Mouse (Mus musculus) lung, postnatal 0 days (tissue): ENCODE data around the gene Ankrd23. TPM values are rescaled to one million over a fixed set of nuclear protein-coding genes. Genes with fewer than 3 reads are reported as not detected.

Source experiments
- ATAC-seq: fragments of 200-750 bp; cut with Nextera tagmentation; 2 replicates; pipeline ENCODE4 v1.8.0; 2017; ENCODE audit warnings: moderate library complexity
- DNase-seq: peaks from one replicate; pipeline ENCODE4 v3.0.0-alpha.2; 2016; ENCODE audit warnings: low spot score
- H3K27ac ChIP-seq: fragments of 300-500 bp; sonication (generic); 2 replicates; pipeline ENCODE4 v1.5.1; 2014; ENCODE audit warnings: antibody characterized with exemption, mild to moderate bottlenecking, low read length, mixed read lengths
- H3K27me3 ChIP-seq: fragments of 300-500 bp; sonication (generic); replicated peaks from 2 replicates; pipeline ENCODE4 v1.6.1; 2014; ENCODE audit warnings: low read length, mixed read lengths; ENCODE audit not compliant: insufficient read depth
- H3K36me3 ChIP-seq: fragments of 300-500 bp; sonication (generic); 2 replicates; pipeline ENCODE4 v1.6.1; 2014; ENCODE audit warnings: low read length, mixed read lengths; ENCODE audit not compliant: insufficient read depth
- H3K4me1 ChIP-seq: fragments of 300-500 bp; sonication (generic); 2 replicates; pipeline ENCODE4 v1.6.1; 2014; ENCODE audit warnings: antibody characterized with exemption, low read depth, low read length, mixed read lengths; ENCODE audit not compliant: insufficient read depth
- H3K4me2 ChIP-seq: fragments of 300-500 bp; sonication (generic); replicated peaks from 2 replicates; pipeline ENCODE4 v1.6.1; 2014; ENCODE audit warnings: low read depth, mild to moderate bottlenecking, low read length, moderate library complexity, mixed read lengths
- H3K4me3 ChIP-seq: fragments of 300-500 bp; sonication (generic); 2 replicates; pipeline ENCODE4 v1.5.1; 2014; ENCODE audit warnings: low read depth, low read length
- H3K9ac ChIP-seq: fragments of 300-500 bp; sonication (generic); replicated peaks from 2 replicates; pipeline ENCODE4 v1.6.1; 2014; ENCODE audit warnings: low read depth, mild to moderate bottlenecking
- H3K9me3 ChIP-seq: fragments of 300-500 bp; sonication (generic); 2 replicates; pipeline ENCODE4 v1.6.1; 2016; ENCODE audit warnings: low read length, mixed read lengths
- CTCF ChIP-seq: IDR thresholded peaks from 2 replicates; pipeline ENCODE4 v1.5.1; 2016; ENCODE audit warnings: antibody characterized with exemption, mild to moderate bottlenecking
- EP300 ChIP-seq: IDR thresholded peaks from 2 replicates; pipeline ENCODE4 v1.6.1; 2016; ENCODE audit warnings: antibody characterized with exemption, mild to moderate bottlenecking, control low read depth
- WGBS: fragments of 180-500 bp; shearing (Covaris S2); extraction: QIAGEN DNeasy Blood & Tissue Kit; methylation state at CpG from one replicate; pipeline ENCODE4 v1.1.7; 2014; 5-methylcytosine and 5-hydroxymethylcytosine counted together
- polyA plus RNA-seq: library from polyadenylated mRNA; unstranded; fragments of >200 nt; fragmentation: Nextera tagmentation; extraction: Ambion mirVana; gene quantifications from 2 replicates; pipeline ENCODE4 v1.2.1, GENCODE M21; 2015

Gene Ankrd23
- polyA plus RNA-seq, 1 experiment from 2014 or later, result 6.2 TPM

DNA sequence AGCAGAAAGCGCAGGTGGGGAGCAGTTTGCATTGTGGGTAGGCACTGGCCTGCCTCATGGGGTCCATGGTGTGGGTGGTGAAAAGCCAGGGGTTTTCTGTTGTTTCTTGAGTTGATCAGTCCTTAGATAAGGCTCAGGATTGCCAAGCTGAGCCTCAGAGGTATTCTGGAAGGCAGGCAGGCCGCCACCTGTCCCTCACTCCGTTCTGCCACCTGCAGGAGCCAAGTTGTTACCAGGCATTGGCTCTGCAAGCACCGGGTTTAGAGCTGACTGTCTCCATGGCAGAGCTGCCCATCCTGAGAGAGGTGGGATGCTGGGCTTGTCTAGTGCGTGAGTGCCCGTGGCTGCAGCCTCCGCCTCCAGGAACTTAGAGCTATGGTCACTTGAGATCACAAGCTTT lies 14.5 kb downstream of the Ankrd23 start:
- no peak for DNase-seq
- no peak for ATAC-seq
- TF ChIP-seq EP300 (no peak), CTCF (no peak)
- Histone ChIP-seq H3K27ac (no peak overlapping the region), H3K36me3 (peaks cover 47% of the 10 kb centered on the region), H3K9me3 (no peaks in the 10 kb centered on the region), H3K27me3 (no peaks in the 10 kb centered on the region), H3K4me2 (no peak overlapping the region), H3K4me3 (no peak overlapping the region), H3K4me1 (no peaks in the 10 kb centered on the region), H3K9ac (no peak overlapping the region)
- 92% methylated on average over 7 of the region's 7 CpGs for WGBS

DNA sequence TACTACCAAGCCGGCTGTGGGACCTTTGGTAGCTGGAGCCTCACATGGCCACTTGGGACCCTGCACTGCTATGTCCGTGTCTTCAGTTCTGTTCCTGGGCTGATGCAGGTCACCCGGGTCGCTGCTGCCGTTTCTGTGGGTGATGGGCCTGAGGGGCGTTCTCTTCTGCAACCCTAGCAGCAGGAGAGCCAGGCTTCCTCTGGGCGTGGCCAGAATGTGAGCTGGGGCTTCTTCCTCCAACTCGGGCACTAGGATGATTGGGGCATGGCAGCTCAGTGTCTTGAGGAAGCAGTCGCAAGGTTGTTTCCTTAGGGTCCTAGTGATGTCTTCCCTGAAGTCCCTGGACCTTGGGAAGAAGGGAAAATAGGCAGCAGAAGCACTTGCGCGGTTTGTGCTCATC lies 17.1 kb downstream of the Ankrd23 start:
- no peaks in the 10 kb centered on the region for H3K27me3 ChIP-seq
- H3K27ac ChIP-seq, result no peak overlapping the region
- TF ChIP-seq EP300, result no peak
- TF ChIP-seq CTCF, result no peak
- H3K4me3 ChIP-seq, result no peak overlapping the region
- ATAC-seq, result no peak
- H3K4me2 ChIP-seq, result no peak overlapping the region
- H3K36me3 ChIP-seq, result peaks cover 36% of the 10 kb centered on the region
- no peaks in the 10 kb centered on the region for H3K9me3 ChIP-seq
- 68% methylated on average over 11 of the region's 11 CpGs for WGBS
- no peak for DNase-seq
- H3K4me1 ChIP-seq, result 0 out of 2 replicates have a peak, but pooled peaks cover under 1% of the 10 kb centered on the region
- no peak overlapping the region for H3K9ac ChIP-seq

DNA sequence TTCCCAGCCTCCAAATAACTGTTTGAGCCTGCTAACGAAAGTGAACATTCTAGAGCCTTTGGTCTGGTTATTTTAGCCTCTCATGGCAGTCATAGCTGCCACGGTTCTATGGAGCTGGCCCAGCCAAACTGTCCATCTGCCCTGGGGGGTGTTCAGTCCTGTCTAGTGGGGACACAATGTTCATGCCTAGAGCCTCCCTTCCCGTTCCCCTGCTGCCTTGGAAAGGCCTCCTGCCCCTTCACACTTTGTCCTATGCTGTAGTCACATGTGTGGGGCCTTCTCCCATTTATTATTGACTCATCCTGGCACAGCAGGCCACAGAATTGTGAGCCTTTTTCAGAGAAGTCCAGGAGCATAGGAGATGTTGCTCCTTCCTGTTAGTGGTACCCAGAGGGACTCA lies 18.4 kb downstream of the Ankrd23 start:
- Histone ChIP-seq H3K4me2 (no peak overlapping the region), H3K36me3 (peaks cover 31% of the 10 kb centered on the region), H3K27me3 (no peaks in the 10 kb centered on the region), H3K9ac (no peak overlapping the region), H3K4me1 (peaks cover 10% of the 10 kb centered on the region; the same call in 1 of the 2 replicates), H3K4me3 (no peak overlapping the region), H3K9me3 (no peaks in the 10 kb centered on the region), H3K27ac (no peak overlapping the region)
- ATAC-seq (no peak), DNase-seq (no peak)
- no peak for TF ChIP-seq CTCF
- no peak for TF ChIP-seq EP300
- WGBS, result 78% methylated on average over 3 of the region's 3 CpGs

DNA sequence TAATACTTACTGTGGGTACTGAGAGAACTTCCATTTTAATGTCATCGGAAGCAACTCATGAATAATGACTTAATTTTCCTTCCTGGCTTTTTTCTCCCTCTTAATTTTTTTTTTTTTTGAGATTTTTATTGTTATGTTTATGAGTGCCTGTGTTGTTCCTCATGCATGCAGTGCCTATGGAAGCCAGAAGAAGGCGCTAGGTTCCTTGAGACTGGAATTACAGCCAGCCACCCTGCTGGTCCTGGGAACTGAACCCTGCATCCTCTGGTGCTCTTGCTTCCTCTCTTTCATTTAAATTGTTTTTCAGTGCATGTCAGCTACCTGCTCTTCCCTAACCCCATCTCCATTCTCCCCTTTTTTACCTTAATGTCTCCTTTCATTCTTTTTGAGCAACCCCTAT lies 23.0 kb downstream of the Ankrd23 start:
- H3K27ac ChIP-seq, result no peak overlapping the region
- WGBS, result 58% methylated on average over 2 of the region's 2 CpGs
- no peak overlapping the region for H3K9ac ChIP-seq
- no peaks in the 10 kb centered on the region for H3K36me3 ChIP-seq
- TF ChIP-seq CTCF (peak; percentile 70), EP300 (no peak)
- peak overlapping the region; percentile 97; the same call in 1 of the 2 replicates for H3K4me3 ChIP-seq
- peaks cover 17% of the 10 kb centered on the region; the same call in 1 of the 2 replicates for H3K4me1 ChIP-seq
- DNase-seq, result peak; percentile 55
- peak overlapping the region; percentile 98; the same call in 1 of the 2 replicates for H3K4me2 ChIP-seq
- no peak for ATAC-seq
- H3K9me3 ChIP-seq, result no peaks in the 10 kb centered on the region
- H3K27me3 ChIP-seq, result no peaks in the 10 kb centered on the region

DNA sequence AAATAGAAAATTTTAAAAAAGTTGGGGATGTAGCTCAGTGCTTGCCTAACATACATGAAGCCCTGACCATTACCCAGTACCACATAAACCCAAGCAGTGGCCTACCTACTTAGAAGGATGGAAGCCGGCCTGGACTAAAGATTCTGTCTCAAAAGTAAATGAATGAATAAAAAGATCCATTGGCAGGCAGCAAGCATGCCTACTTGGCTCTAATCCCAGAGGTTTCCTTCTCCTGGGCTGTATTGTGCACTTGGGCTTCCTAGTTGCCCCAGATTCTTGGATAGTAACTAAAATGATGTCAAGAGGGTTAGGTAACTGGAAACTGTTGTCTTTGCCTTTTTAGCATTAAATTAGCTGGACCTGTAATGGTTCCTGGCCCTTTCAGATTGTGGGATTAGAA lies 23.4 kb downstream of the Ankrd23 start:
- H3K4me2 ChIP-seq, result peak overlapping the region; percentile 98
- peak overlapping the region; percentile 82; the same call in 1 of the 2 replicates for H3K9ac ChIP-seq
- no peaks in the 10 kb centered on the region for H3K27me3 ChIP-seq
- 7% methylated on average over 1 of the region's 1 CpGs for WGBS
- H3K36me3 ChIP-seq, result no peaks in the 10 kb centered on the region
- TF ChIP-seq EP300 (no peak), CTCF (no peak)
- peaks cover 17% of the 10 kb centered on the region; the same call in 1 of the 2 replicates for H3K4me1 ChIP-seq
- ATAC-seq, result no peak
- DNase-seq, result no peak
- H3K9me3 ChIP-seq, result no peaks in the 10 kb centered on the region
- H3K27ac ChIP-seq, result no peak overlapping the region
- peak overlapping the region; percentile 97 for H3K4me3 ChIP-seq

DNA sequence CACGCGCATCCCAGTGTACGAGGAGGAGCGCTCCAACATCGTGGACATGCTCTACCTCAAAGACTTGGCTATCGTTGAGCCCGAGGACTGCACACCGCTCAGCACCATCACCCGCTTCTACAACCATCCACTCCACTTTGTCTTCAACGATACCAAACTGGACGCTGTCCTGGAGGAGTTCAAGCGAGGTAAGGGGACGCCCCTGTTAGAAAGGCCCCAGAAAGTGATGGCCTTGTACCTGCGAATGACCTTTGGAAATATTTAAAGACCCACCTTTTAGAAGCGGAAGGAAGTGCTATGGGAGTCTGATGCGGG lies 23.8 kb downstream of the Ankrd23 start:
- H3K4me3 ChIP-seq, result peak overlapping the region; percentile 97
- H3K9ac ChIP-seq, result peak overlapping the region; percentile 82
- no peaks in the 10 kb centered on the region for H3K9me3 ChIP-seq
- no peaks in the 10 kb centered on the region for H3K27me3 ChIP-seq
- TF ChIP-seq CTCF (no peak), EP300 (no peak)
- peaks cover 17% of the 10 kb centered on the region; the same call in 1 of the 2 replicates for H3K4me1 ChIP-seq
- H3K27ac ChIP-seq, result peak overlapping the region; percentile 98; the same call in 1 of the 2 replicates
- 2% methylated on average over 16 of the region's 16 CpGs for WGBS
- ATAC-seq, result no peak
- H3K4me2 ChIP-seq, result peak overlapping the region; percentile 98
- H3K36me3 ChIP-seq, result no peaks in the 10 kb centered on the region
- no peak for DNase-seq
